Mouse (Mus musculus) left cerebral cortex, postnatal 14 days (tissue): ENCODE results near the gene Lyst. TPM values are rescaled to one million over a fixed set of nuclear protein-coding genes. Genes with fewer than 3 reads are reported as not detected.

Experiments used
- DNase-seq, 2 experiments: peaks; one replicate each; pipeline ENCODE4 v3.0.0; 2021 to 2022; ENCODE audit warnings: low spot score in 2 of 2, mixed read lengths in 1 of 2
- intact Hi-C: fragments of 180-260 bp; cut with DNase I; formaldehyde crosslinking; loops from one replicate; pipeline ENCODE4 v1.15.1; 2025
- long read RNA-seq, 2 experiments: library from polyadenylated mRNA; stranded (forward); transcript quantifications; one replicate each; pipeline ENCODE4 v2.0.0; 2021
- total RNA-seq, 2 experiments: library from RNA; stranded (reverse); gene quantifications; 2 replicates each; pipeline ENCODE4 v1.2.3; 2021

Lyst gene
- 10 to 100 TPM; 34.8 to 44.6 TPM for total RNA-seq
- long read RNA-seq, experiment 1, partial matches to known transcripts = 4 of 6 reads
- long read RNA-seq, experiment 1, other reads (novel, unspliced or antisense) = 2 of 6 reads
- long read RNA-seq, experiment 2, partial matches to known transcripts = 3 of 3 reads
- long read RNA-seq, experiment 2, other reads (novel, unspliced or antisense) = 0 of 3 reads

DNA sequence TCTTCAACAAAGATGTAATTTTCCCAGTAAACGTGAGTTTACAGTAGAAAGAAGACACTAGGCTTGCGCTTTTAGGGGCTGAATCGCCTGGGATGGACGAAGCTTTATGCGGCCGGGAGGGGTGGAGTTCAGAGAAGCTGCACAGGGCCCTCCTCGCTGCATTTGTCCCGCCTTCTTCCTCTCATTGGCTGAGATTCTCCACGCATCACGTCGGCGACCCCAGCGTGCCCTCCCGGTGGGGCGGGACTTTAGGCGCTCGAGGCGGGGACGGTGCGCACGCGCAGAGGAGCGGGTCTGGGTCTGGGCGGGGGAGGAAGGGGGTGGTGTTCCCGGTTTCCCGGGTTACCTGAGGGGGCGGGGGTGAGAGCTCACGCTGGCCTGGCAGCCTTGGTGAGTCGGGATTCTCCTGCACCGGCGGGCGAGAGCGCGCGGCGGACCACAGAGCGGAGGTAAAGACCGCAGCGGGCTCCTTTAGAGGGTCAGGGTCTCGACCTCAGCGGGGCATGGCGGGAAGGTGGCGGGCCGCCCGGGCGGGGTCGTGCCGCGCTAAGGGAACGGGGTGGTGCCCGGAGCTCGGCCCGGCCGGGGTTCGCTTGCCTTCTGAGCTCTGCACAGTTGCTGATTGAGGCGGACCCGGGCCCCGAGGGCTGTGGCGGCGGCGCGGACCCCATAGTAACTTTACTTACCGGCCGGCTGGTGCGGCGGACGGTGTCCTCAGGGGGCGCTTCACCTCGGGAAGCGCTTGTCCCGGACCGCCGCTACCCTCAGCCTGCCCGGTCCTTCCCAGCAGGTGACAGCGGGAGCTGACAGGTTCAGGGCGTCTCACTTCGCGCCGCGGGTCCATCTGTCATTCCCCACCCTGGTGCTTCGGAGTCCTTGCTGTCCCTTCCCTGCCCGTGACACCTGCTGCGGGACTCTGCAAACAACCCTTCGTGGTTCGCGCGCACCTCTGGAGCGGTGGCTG is at the start of gene Lyst:
Gene Lyst, plus strand, starts transcription at position 350 of the 964 bp plus-strand sequence.
- peak; percentile 98 to 99 for DNase-seq
- intact Hi-C loops = no loop called here

DNA sequence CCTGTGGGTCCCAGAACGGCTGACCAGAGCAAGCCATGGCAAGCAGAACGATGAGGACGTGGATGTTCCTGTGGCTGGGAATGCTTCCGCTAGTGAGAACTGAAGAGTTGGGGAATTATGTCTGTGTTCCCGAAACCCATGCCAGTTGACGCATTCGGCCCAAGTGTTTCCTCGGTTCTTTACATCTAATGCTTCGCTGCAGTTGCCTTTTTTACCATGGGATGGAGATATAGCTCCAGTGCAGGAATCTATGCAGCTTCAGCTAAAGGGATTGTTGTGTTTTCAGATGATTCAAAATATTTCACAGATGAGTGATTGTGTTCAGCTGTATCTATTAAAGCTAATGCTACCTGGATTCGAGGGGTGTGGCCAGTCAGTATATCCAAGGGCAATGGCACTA is 47.1 kb upstream of the Lyst start:
- intact Hi-C loops = loop anchor here (10.0 kb wide), 1 partner anchor 322 kb away; no protein-coding TSS in a partner anchor
- DNase-seq = peak; percentile 50 to 67

DNA sequence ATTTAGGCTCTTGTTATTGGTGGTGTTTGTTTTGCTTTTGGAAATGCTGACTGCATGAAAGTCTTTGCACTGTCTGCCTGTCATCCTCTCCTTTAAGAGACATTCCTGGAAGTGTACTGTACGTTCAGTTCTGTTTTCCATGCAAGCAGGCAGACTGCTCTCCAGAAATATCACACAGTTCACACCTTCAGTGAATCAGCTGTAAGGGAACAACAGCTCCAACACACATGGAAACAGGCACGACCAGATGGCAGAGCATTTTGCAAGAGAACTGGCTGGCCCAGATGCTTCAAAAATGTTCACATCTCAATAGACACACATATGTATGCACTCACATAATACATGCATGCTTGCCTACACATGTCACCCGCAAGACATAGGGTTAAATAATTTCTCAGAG is 43.4 kb upstream of the Lyst start:
- intact Hi-C loops = loop anchor here (2.0 to 10.0 kb wide), 2 partner anchors 156 to 318 kb away; no protein-coding TSS in a partner anchor
- peak; percentile 82 to 93 for DNase-seq

DNA sequence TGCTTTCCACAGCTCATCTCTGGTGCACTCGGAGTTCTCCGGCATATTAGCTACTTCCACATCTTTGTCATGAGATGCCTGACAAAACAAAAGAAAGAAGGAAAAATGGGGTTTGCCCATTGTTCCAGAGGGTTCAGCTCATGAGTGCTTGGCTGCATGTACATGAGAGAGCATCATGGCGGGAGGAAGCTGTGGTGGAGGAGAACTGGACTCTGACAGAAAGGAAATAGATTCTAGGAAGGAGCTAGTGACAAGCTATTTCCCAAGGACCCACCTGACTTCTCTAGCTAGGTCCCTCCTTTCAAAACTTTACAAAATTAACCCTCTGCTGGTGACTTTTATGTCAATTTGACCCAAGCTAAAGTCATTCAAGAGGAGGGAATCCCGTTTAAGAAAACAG is 42.3 kb upstream of the Lyst start:
- intact Hi-C loops = loop anchor here (2.0 to 10.0 kb wide), 2 partner anchors 155 to 317 kb away; no protein-coding TSS in a partner anchor
- no peak for DNase-seq

DNA sequence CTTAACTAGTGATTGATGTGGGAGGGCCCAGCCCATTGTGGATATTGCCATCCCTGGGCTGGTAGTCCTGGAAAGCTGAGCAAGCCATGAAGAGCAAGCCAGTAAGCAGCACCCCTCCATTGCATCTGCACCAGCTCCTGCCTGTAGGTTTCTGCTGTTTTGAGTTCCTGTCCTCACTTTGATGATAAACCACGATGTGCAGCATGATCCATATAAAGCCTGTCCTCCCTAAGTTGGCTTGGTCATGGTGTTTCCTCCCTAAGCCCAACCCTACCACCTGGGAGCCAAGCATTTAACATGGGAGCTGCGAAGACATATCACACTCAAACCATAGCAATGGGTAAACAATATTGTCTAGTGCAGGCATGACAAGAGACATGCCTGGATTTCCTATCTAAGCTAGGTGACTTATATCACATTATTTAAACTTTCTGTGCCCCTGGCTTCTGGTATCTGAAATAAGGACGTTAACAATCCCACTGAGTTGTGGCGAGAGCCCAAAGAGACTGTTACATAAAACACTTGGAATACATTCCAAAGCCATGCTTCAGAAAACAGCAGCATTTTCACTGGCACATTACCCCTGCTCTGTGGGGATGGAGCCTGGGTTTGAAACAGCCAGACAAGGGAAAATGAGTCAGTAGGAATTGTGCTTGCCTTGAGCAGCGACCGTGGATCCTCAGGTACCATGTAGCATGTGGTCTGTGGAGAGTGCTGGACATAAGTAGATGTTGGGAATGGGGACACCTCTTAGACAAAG is 41.6 kb upstream of the Lyst start:
- no peak for DNase-seq
- intact Hi-C loops = loop anchor here (10.0 kb wide), 1 partner anchor 316 kb away; no protein-coding TSS in a partner anchor

DNA sequence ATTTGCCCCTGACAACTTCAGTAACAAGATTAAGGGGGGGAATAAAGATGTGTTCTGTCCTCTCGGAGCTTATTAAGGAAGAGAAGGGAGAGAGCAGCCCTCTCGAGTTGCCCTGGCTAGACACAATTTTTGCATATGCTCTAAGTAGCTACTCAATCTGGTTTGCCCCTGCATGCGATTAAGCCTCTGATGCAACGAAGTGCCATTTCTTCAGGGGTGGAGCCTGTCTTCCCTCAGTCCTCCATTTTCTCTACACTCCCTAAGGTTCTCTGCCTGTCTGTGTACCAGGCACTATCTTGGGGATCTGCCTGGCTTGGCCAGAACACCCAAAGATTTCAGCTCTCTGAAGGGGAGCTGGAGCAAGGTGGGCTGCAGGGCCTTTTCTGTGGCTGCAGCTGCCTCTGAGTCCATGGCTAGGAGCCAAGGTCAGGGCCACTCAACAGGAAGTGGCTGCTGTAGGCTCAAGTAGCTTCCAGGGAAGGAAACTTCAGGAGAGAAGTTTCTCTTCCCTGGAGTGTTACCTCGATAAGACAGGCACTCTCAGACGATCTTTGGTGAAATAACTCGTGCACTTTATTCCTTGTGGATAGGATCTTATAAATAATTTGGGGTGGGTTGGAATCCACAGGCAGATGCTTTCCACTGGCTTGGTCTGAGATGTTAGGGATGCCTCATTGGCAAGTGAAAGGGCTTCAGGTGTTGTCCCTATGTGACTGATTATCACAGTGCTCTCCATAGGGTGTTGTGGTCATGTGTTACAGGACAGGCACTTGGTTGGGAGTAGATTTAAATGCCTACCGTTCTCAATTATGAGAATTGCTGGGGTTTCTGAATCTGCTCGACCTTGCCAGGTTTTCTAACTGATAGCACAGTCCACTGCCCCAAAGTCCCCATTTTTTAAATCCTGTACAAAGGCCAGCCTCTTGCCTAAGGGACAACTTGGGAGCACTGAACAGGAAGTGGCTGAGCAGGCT is 40.2 kb upstream of the Lyst start:
- no peak for DNase-seq

DNA sequence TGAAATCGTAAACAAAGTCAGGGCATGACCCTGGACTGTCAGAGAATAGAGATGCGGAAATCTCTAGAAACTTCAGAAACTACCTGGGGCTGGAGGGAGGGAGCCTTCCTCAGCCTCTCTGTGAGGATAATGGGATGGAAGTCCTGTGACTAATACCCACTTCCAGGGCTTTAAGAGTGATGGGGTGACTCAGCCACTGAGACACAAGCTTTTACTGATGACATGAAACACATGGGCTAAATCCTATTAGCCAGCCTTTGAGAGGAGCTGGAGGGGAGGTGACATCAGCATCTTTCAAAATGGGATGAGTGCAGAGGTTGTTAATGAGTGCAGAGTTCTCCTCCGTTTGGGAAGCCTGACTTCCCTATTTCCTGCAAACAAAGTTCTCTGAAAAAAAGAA is 38.2 kb upstream of the Lyst start:
- intact Hi-C loops = no loop called here
- DNase-seq = no peak

More for the DNA sequence above, 40.2 kb upstream of the Lyst start:
- intact Hi-C loops = loop anchor here (10.0 kb wide), 1 partner anchor 315 kb away; no protein-coding TSS in a partner anchor

DNA sequence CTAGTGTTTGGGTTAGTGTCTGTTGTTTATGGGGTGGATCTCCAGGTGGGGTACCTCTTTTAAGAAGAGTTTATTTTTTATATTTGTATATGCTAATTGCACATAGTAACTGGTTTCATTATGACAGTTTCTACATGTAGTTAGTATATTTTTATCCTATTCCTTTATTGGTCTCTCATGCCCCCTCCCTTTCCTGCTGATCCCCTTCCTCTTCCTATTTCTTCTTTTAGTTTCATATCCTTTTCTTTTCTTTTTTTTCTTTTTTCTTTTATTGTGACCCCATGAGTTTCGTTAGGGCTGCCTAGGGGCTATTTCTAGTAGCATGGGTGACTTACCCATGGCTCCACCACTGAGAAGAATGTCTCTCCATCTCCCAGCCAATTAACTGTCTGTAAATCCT is 36.5 kb upstream of the Lyst start:
- DNase-seq = no peak
- intact Hi-C loops = no loop called here

DNA sequence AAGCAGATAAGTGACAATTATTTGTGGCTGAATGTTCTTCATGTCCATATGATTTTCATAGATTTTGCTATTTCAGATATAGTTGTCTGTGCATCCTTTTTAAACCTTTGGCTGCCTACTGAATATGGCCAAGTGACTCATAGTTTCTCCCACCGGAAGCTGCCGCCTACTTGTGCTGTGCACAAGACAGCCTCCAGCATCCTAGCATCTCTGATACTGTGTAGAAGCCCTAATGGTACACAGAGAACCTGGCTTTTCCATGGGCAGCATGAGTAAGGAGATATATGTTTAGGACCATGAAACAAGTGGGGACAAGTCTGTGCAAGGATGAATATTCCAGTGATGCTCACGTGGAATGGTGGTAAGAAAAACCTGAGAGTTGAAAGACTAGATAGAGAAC is 35.0 kb upstream of the Lyst start:
- intact Hi-C loops = no loop called here
- DNase-seq = peak; percentile 37 to 55

DNA sequence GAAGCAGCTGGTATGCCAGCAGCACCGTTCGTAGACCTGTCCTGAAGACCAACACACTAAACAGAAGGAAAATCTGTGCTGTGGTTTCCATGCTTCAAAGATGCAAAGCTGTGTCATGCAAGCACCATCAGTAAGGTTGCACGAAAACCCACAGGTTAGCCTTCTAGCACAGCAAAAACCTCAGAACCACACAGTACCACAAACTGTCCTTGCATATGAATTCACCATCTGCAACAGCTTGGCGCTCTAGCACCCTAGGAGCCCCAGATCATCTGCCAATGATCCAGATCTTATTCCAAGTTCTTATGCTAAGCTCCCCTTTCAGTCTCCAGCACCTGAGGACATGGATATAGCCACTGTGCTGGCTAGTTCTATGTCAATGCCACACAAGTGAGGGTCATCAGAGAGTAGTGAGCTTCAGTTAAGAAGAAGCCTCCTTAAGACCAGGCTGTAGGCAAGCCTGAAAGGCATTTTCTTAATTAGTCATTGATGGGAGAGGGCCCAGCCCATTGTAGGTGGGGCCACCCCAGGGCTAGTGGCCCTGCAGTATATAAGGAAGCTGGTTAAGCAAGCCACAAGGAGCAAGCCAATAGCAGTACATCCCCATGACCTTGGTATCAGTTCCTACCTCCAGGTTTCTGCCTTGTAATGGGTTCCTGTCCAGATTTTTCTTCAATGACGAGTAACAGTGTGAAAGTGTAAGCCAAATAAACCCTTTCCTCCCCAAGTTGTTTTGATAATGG is 33.0 kb upstream of the Lyst start:
- no peak for DNase-seq
- intact Hi-C loops = no loop called here

DNA sequence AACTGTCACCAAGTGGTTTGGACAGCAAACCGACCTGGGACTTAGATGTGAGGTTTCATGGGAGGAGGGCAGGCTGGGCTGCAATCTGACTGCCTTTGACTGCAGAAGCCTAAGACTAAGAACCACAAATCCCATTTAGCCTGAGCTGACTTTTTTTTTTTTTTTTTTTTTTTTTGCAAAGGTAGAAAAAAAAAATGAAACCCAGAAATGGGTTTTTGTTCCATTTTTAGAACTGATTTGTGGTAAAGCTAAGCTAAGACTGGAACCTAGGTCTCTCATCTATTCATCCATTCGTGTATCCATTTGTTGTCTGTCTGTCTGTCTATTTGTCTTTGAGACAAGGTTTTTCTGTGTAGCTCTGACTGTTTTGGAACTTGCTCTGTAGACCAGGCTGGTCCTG is 31.9 kb upstream of the Lyst start:
- intact Hi-C loops = no loop called here

DNA sequence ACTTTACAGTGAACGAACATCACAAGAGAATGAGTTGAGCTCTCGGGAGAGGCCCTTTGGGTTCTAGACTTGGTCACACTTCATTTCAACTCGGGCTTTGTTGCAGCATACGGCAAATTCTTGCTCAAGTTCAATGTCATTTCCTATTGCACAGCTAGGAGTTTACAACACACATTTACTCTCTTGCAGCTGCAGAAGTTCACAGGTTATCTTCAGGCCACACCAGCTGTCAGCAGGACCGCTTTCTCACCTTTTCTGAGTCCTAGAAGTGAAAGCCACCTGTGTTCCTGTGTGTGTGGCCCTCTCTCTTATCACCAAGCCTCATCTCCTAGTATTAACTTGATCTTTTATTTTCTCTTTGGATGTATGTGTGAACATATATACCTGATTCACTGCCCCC is 31.3 kb upstream of the Lyst start:
- intact Hi-C loops = no loop called here
- DNase-seq = no peak

More for the DNA sequence above, 31.9 kb upstream of the Lyst start:
- DNase-seq = no peak

DNA sequence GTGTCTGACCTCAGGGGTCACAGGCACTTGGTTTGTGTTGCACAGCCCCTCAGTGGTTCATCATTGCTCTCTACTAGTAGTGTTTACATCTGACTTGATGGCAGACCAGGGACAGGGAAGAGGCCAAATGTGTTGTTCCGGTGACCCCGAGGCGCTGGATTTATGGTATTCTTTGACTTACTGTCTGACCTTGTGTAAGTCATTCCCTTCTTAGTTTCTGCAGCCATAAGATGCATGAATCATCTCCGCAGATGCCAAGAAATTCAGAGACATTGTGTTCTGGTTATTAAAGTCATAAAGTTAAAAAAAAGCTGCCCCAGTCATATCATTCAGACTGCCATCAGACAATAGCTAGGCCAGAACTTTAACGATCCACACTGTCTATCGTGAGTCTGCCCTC is 27.6 kb upstream of the Lyst start:
- intact Hi-C loops = no loop called here
- DNase-seq = no peak

DNA sequence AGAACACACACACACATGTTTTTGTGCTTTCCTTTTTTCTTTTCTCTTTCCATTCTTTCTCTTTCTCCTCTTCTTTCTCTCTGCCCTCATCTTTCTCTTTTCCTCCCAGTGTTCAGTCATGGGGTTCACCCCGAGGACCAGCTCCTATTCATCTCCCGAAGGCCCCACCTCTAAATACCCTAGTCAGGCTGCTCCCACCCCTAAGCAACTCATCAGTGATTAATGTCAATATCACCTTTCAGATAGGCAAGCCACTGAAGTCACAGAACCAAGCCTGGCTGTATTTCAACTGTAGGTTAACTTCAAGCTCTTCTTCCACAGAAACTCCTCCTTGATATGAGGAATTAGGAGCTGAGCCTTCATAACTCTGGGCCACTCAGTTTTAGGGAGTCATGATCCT is 26.1 kb upstream of the Lyst start:
- intact Hi-C loops = no loop called here
- DNase-seq = no peak

DNA sequence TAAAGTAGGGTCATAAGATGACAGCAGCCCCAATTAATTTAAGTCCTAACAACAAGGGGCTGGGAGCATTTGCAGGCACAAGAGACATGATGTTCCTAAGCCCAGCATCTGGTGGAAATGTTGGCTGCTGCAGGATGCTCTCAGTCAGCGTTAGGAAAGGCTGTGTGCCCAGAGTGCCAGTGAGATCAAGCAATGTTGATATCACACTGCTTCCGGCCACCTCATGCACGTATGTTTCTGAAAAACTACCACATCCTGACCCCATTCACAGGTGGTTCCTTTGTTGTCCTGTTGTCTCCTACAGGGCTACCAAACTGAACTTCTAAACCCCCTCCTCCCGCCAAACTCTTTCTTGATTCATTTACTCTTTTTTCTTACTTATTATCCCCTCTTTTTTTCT is 25.7 kb upstream of the Lyst start:
- intact Hi-C loops = no loop called here
- DNase-seq = no peak

DNA sequence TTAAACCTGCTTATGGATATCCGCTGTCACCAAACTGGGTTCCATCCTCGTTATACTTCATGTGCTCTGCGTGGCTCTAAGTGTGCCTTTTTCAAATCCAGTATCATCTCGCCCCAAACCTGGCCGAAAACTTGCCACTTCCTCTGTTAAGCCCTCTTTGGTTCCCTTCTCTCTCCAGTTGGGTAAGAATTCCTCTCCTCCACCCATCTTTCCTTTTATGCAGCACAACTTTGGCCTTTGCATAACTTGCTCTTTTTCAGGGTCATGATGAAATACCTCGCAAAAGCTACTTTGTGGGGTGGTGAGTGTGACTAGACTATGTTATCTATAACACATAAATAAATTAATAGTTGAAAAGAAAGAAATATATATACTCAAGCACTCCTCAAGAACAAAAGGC is 22.6 kb upstream of the Lyst start:
- DNase-seq = no peak
- intact Hi-C loops = no loop called here

DNA sequence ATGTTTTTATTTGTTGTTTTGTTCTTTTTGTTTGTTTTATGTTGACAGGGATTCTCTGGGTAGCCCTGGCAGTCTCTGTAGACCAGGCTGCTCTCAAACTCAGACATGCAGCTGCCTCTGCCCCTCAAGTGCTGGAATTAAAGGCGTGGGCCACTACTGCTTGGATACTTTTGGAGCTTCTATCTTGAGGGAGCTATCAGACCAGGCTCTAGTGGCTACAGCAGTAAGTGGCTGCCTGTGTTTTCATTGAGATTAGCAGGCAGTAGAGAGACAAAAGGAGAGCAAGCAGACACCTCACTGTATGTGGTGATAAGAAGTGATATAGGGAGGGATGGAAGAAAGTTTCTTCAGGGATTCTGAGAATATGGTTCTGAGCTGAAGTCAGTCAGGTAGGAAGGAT is 21.4 kb upstream of the Lyst start:
- intact Hi-C loops = no loop called here

DNA sequence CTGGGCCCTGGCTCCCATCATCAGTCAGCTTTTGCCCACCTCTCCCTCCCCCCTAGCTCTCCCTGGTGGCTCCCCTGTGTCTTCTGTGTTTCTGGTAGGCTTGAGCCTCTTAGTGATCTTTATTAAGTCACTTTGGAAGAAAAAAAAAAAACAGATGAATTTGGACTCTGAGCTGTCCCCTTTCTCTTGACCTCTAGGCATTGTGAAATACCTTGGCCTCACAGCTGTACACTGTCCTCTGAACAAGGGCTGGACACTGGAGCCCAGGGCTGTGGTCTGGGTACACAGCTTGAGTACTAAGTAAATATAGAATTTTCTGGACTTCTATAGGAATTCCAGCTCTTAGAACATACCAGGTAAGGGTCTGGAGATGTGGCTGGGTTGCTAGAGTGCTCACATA is 20.6 kb upstream of the Lyst start:
- intact Hi-C loops = no loop called here
- no peak for DNase-seq

More for the DNA sequence above, 21.4 kb upstream of the Lyst start:
- no peak for DNase-seq
